Mouse (Mus musculus) T-helper 17 cell (primary cell): ENCODE data around the gene Upk3bl.

Experiments
- in situ Hi-C, 2 experiments: fragments of 300-600 bp; cut with MboI, MseI; formaldehyde crosslinking; loops; 1 replicate in 1 of 2; 2 replicates in 1 of 2; pipeline ENCODE4 v1.15.1; 2025; ENCODE audit warnings: high pct_unique_total_duplicates in 2 of 2

Gene Upk3bl

GRCm38 (mm10) chr5:136084891-136085651, 30.8 kb downstream of the Upk3bl start:
- in situ Hi-C loops = no loop called here

DNA sequence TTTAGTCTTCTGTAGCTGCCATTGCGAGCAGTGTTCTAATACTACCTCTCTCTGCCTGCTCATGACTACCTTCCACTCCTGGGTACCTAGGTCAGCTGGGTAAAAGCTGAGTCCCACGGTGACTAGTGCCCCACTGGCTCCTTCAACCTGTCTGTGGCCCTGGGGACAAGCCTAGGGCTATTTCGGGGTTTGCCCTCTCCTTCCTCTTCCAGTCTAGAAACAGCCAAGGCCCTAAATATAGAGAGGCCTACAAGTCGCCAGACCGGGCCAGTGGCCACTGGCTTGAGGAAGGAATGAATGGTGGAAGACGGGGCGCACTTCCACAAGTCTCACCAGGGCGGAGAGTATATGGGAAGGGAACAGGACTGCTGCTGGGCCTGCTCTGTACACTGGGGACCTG, 32.0 kb downstream of the Upk3bl start:
- in situ Hi-C loops = no loop called here

GRCm38 (mm10) chr5:136088821-136089575, 34.7 kb downstream of the Upk3bl start:
- in situ Hi-C loops = no loop called here

DNA sequence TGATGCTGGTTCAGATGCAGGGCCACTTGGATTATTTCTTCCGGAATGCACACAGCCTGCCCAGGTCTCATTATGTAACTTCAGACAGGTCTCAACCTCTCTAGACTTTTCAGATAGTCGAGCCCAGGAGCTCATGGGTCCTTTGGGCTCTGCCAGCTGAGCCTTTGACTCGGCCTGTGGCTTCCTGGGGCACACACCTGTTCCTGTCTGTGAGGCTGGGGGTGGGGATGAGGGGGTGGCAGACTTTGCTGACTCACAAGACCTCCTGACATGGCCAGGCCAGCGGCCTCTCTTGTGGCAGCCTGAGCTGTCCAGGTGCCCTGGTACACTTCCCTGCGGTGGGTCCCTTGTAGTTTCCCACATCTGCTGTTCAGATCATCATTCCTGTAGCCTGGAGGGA, 37.6 kb downstream of the Upk3bl start:
- in situ Hi-C loops = no loop called here

GRCm38 (mm10) chr5:136094249-136095010, 40.1 kb downstream of the Upk3bl start:
- in situ Hi-C loops = no loop called here

- in situ Hi-C loops = no loop called here
These were observed 40.8 kb downstream of the Upk3bl start for GRCm38 (mm10) chr5:136095089-136095488.

GRCm38 (mm10) chr5:136098536-136098935, 44.2 kb downstream of the Upk3bl start:
- in situ Hi-C loops = no loop called here

- in situ Hi-C loops = loop anchor here in 1 of 2 experiments (5.0 kb wide), 1 partner anchor 85 kb away; no protein-coding TSS in a partner anchor
These were observed 48.0 kb downstream of the Upk3bl start for GRCm38 (mm10) chr5:136102099-136102820.

DNA sequence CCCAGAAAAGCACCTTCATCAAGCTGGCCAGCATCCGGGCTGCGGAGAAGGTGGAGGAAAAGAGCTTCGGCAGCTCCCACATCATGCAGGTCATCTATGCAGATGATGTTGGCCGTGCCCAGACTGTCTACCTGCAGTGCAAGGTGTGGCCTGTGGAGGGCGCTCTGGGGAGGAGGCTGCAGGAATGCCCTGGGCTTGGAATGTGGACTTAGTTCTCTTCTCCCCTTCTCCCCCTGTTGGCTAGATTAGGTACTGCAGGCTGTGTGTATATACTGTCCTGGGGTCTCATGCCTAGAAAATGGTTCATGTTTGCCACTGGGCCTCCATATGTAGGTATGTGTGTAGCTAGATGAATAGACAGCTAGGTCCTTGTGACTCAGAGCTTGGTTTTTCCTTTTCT, 50.2 kb downstream of the Upk3bl start:
- in situ Hi-C loops = loop anchor here in 1 of 2 experiments (5.0 kb wide), 1 partner anchor 83 kb away; no protein-coding TSS in a partner anchor

DNA sequence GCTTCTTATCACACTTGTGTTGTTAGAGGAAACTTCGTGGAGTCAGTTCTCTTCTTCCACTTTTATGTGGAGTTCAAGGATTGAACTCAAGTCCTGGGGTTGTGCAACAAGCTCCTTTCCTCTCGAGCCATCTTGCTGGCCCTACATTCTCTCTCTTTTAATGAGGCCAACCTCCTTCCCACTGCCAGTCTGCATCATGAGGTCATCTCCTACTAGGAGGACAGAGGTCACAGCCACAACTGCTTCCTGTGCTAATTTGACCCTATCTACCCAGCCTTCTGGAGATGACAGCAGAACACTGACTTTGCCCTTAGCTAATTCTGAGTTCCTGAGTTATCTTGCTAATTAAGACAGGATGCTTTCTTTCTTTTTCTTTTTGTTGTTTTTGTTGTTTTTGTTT, 54.2 kb downstream of the Upk3bl start:
- in situ Hi-C loops = no loop called here

- in situ Hi-C loops = no loop called here
These were observed 54.8 kb downstream of the Upk3bl start for GRCm38 (mm10) chr5:136109042-136109441.

GRCm38 (mm10) chr5:136113546-136113945, 59.3 kb downstream of the Upk3bl start:
- in situ Hi-C loops = loop anchor here in 1 of 2 experiments (10.0 kb wide), 1 partner anchor 1151 kb away; no protein-coding TSS in a partner anchor
